Mouse (Mus musculus) embryonic fibroblast, embryonic 13.5 days (primary cell): ENCODE results near the gene Pofut2. TPM values are rescaled to one million over a fixed set of nuclear protein-coding genes. Genes with fewer than 3 reads are reported as not detected.

Source experiments
- H3K27ac ChIP-seq: 2 replicates; pipeline ENCODE4 v1.5.1; 2012; ENCODE audit warnings: low read length, control low read depth, inconsistent platforms; ENCODE audit not compliant: insufficient read depth
- H3K4me1 ChIP-seq: 2 replicates; pipeline ENCODE4 v1.6.1; 2011; ENCODE audit warnings: low read length; ENCODE audit not compliant: control insufficient read depth, insufficient read depth
- H3K4me3 ChIP-seq: 2 replicates; pipeline ENCODE4 v1.5.1; 2011; ENCODE audit warnings: mild to moderate bottlenecking, control low read depth, low read length; ENCODE audit not compliant: insufficient read depth
- CTCF ChIP-seq: IDR thresholded peaks from 2 replicates; pipeline ENCODE4 v1.5.1; 2011; ENCODE audit warnings: mild to moderate bottlenecking, control low read depth, low read length, moderate library complexity, borderline replicate concordance; ENCODE audit not compliant: insufficient read depth
- POLR2A ChIP-seq: IDR thresholded peaks from 2 replicates; pipeline ENCODE4 v1.6.1; 2011; ENCODE audit warnings: low read depth, mild to moderate bottlenecking, control low read depth, low read length, moderate library complexity
- polyA plus RNA-seq: library from polyadenylated mRNA; stranded (reverse); fragments of >200 nt; gene quantifications from 2 replicates; pipeline ENCODE4 v1.2.4, GENCODE M21; 2011; ENCODE audit warnings: low read depth; ENCODE audit not compliant: missing spikeins, insufficient read length

The Pofut2 gene
- polyA plus RNA-seq, 1 experiment, result 91.4 TPM

GRCm38 (mm10) chr10:77218059-77218458 is 41.0 kb upstream of the Pofut2 start:
- Histone ChIP-seq H3K27ac (no peak overlapping the region), H3K4me1 (no peaks in the 10 kb centered on the region), H3K4me3 (no peak overlapping the region)
- TF ChIP-seq POLR2A (no peak), CTCF (no peak)

- no peak overlapping the region for H3K4me3 ChIP-seq
- no peak overlapping the region for H3K27ac ChIP-seq
- H3K4me1 ChIP-seq, result no peaks in the 10 kb centered on the region
- TF ChIP-seq POLR2A (no peak), CTCF (no peak)
Observed at GRCm38 (mm10) chr10:77219411-77220025, 39.5 kb upstream of the Pofut2 start.

GRCm38 (mm10) chr10:77221108-77221507 is 37.9 kb upstream of the Pofut2 start:
- no peak overlapping the region for H3K27ac ChIP-seq
- no peaks in the 10 kb centered on the region for H3K4me1 ChIP-seq
- TF ChIP-seq POLR2A, result no peak
- no peak for TF ChIP-seq CTCF
- no peak overlapping the region for H3K4me3 ChIP-seq

- no peak for TF ChIP-seq POLR2A
- no peak for TF ChIP-seq CTCF
- no peaks in the 10 kb centered on the region for H3K4me1 ChIP-seq
- H3K4me3 ChIP-seq, result no peak overlapping the region
- H3K27ac ChIP-seq, result no peak overlapping the region
Observed at GRCm38 (mm10) chr10:77222963-77223552, 36.0 kb upstream of the Pofut2 start.

- no peak overlapping the region for H3K4me3 ChIP-seq
Observed at GRCm38 (mm10) chr10:77224390-77224789, 34.6 kb upstream of the Pofut2 start.

GRCm38 (mm10) chr10:77225414-77225813 is 33.6 kb upstream of the Pofut2 start:
- Histone ChIP-seq H3K27ac (no peak overlapping the region), H3K4me3 (no peak overlapping the region), H3K4me1 (no peaks in the 10 kb centered on the region)
- no peak for TF ChIP-seq CTCF
- no peak for TF ChIP-seq POLR2A

More at GRCm38 (mm10) chr10:77224390-77224789, 34.6 kb upstream of the Pofut2 start:
- no peaks in the 10 kb centered on the region for H3K4me1 ChIP-seq
- no peak for TF ChIP-seq POLR2A
- TF ChIP-seq CTCF, result no peak
- no peak overlapping the region for H3K27ac ChIP-seq

GRCm38 (mm10) chr10:77225995-77226688 is 32.9 kb upstream of the Pofut2 start:
- H3K27ac ChIP-seq, result no peak overlapping the region
- no peaks in the 10 kb centered on the region for H3K4me1 ChIP-seq

GRCm38 (mm10) chr10:77226691-77227367 is 32.2 kb upstream of the Pofut2 start:
- TF ChIP-seq CTCF (no peak), POLR2A (no peak)
- no peak overlapping the region for H3K27ac ChIP-seq
- H3K4me1 ChIP-seq, result no peaks in the 10 kb centered on the region
- no peak overlapping the region for H3K4me3 ChIP-seq

More at GRCm38 (mm10) chr10:77225995-77226688, 32.9 kb upstream of the Pofut2 start:
- no peak for TF ChIP-seq POLR2A
- no peak for TF ChIP-seq CTCF
- no peak overlapping the region for H3K4me3 ChIP-seq

GRCm38 (mm10) chr10:77227368-77227723 is 31.7 kb upstream of the Pofut2 start:
- no peak overlapping the region for H3K4me3 ChIP-seq
- TF ChIP-seq POLR2A, result no peak
- TF ChIP-seq CTCF, result no peak
- no peaks in the 10 kb centered on the region for H3K4me1 ChIP-seq
- no peak overlapping the region for H3K27ac ChIP-seq
